Mouse (Mus musculus) MEL (cell line): ENCODE data around the gene Pou3f1. TPM values are rescaled to one million over a fixed set of nuclear protein-coding genes. Genes with fewer than 3 reads are reported as not detected.

Experiments
- DNase-seq: peaks from one replicate; pipeline ENCODE4 v3.0.0; 2011; ENCODE audit warnings: low read depth, low spot score
- H3K27ac ChIP-seq: 2 replicates; pipeline ENCODE4 v1.5.1; 2012; ENCODE audit warnings: low read depth, mild to moderate bottlenecking, control low read depth, low read length, moderate library complexity; ENCODE audit not compliant: control insufficient read depth
- H3K27me3 ChIP-seq, 2 experiments: fragments of 150-350 bp in 1 of 2; sonication (generic) in 1 of 2; 2 replicates each; pipeline ENCODE4 v1.6.1; 2012; ENCODE audit warnings: low read length in 2 of 2, mild to moderate bottlenecking in 2 of 2, improper control_type of control experiment in 1 of 2, moderate library complexity in 1 of 2; ENCODE audit not compliant: insufficient read depth in 2 of 2, control insufficient read depth in 1 of 2
- H3K36me3 ChIP-seq, 2 experiments: 2 replicates each; pipeline ENCODE4 v1.6.1; 2012 to 2014; ENCODE audit warnings: low read length in 2 of 2, improper control_type of control experiment in 1 of 2, inconsistent platforms in 1 of 2, mild to moderate bottlenecking in 1 of 2; ENCODE audit not compliant: insufficient read depth in 2 of 2, control insufficient read depth in 1 of 2
- H3K4me1 ChIP-seq, 2 experiments: fragments of 150-350 bp in 1 of 2; sonication (generic) in 1 of 2; 2 replicates each; pipeline ENCODE4 v1.6.1; 2012; ENCODE audit warnings: low read length in 2 of 2, improper control_type of control experiment in 1 of 2, mild to moderate bottlenecking in 1 of 2; ENCODE audit not compliant: insufficient read depth in 2 of 2, control insufficient read depth in 1 of 2
- H3K4me3 ChIP-seq, 2 experiments: fragments of 150-350 bp in 1 of 2; sonication (generic) in 1 of 2; 2 replicates each; pipeline ENCODE4 v1.5.1; 2012; ENCODE audit warnings: low read depth in 2 of 2, low read length in 2 of 2, mild to moderate bottlenecking in 2 of 2, moderate library complexity in 2 of 2, control low read depth in 1 of 2, improper control_type of control experiment in 1 of 2; ENCODE audit not compliant: control insufficient read depth in 1 of 2, insufficient read depth in 1 of 2
- H3K79me2 ChIP-seq: 2 replicates; pipeline ENCODE4 v1.6.1; 2012; ENCODE audit warnings: mild to moderate bottlenecking, low read length, moderate library complexity; ENCODE audit not compliant: control insufficient read depth, poor library complexity, insufficient read depth
- H3K9ac ChIP-seq: 2 replicates; pipeline ENCODE4 v1.6.1; 2012; ENCODE audit warnings: low read depth, mild to moderate bottlenecking, control low read depth, low read length, moderate library complexity; ENCODE audit not compliant: control insufficient read depth, poor library complexity, severe bottlenecking
- H3K9me3 ChIP-seq: fragments of 150-350 bp; sonication (generic); replicated peaks from 2 replicates; pipeline ENCODE4 v1.6.1; 2012; ENCODE audit warnings: mild to moderate bottlenecking, low read length, improper control_type of control experiment, moderate library complexity; ENCODE audit not compliant: insufficient read depth
- BHLHE40 ChIP-seq: IDR thresholded peaks from 2 replicates; pipeline ENCODE4 v1.6.1; 2012; ENCODE audit warnings: low read depth, mild to moderate bottlenecking, inconsistent platforms, low read length, improper control_type of control experiment, borderline replicate concordance
- E2F4 ChIP-seq: IDR thresholded peaks from 2 replicates; pipeline ENCODE4 v1.6.1; 2011; ENCODE audit warnings: low read depth, low read length, improper control_type of control experiment, borderline replicate concordance
- ELF1 ChIP-seq: IDR thresholded peaks from 2 replicates; pipeline ENCODE4 v1.6.1; 2014; ENCODE audit warnings: low read depth, mild to moderate bottlenecking, inconsistent platforms, low read length, improper control_type of control experiment, moderate library complexity
- GABPA ChIP-seq: IDR thresholded peaks from 2 replicates; pipeline ENCODE4 v1.6.1; 2012; ENCODE audit warnings: low read depth, mild to moderate bottlenecking, inconsistent platforms, low read length, improper control_type of control experiment, moderate library complexity
- HCFC1 ChIP-seq: IDR thresholded peaks from 2 replicates; pipeline ENCODE4 v1.6.1; 2012; ENCODE audit warnings: low read depth, mild to moderate bottlenecking, inconsistent platforms, low read length, improper control_type of control experiment, moderate library complexity
- MAFK ChIP-seq: IDR thresholded peaks from 2 replicates; pipeline ENCODE4 v1.6.1; 2011; ENCODE audit warnings: low read depth, mild to moderate bottlenecking, low read length, improper control_type of control experiment, borderline replicate concordance
- MAZ ChIP-seq: IDR thresholded peaks from 2 replicates; pipeline ENCODE4 v1.6.1; 2012; ENCODE audit warnings: low read depth, mild to moderate bottlenecking, inconsistent platforms, low read length, improper control_type of control experiment
- MEF2A ChIP-seq: IDR thresholded peaks from 2 replicates; pipeline ENCODE4 v1.6.1; 2014; ENCODE audit warnings: low read depth, mild to moderate bottlenecking, inconsistent platforms, low read length, improper control_type of control experiment; ENCODE audit not compliant: poor library complexity, insufficient replicate concordance, severe bottlenecking; ENCODE audit errors: extremely low read depth
- MXI1 ChIP-seq: IDR thresholded peaks from 2 replicates; pipeline ENCODE4 v1.6.1; 2011; ENCODE audit warnings: mild to moderate bottlenecking, low read depth, low read length, improper control_type of control experiment
- MYC ChIP-seq: IDR thresholded peaks from 2 replicates; pipeline ENCODE4 v1.6.1; 2011; ENCODE audit warnings: low read depth, mild to moderate bottlenecking, low read length, improper control_type of control experiment, moderate library complexity
- NELFE ChIP-seq: IDR thresholded peaks from 2 replicates; pipeline ENCODE4 v1.6.1; 2011; ENCODE audit warnings: low read depth, low read length, improper control_type of control experiment
- NRF1 ChIP-seq: IDR thresholded peaks from 2 replicates; pipeline ENCODE4 v1.6.1; 2014; ENCODE audit warnings: low read depth, mild to moderate bottlenecking, inconsistent platforms, low read length, improper control_type of control experiment, moderate library complexity; ENCODE audit not compliant: poor library complexity, insufficient read depth, severe bottlenecking
- POLR2A ChIP-seq, 2 experiments: IDR thresholded peaks; 2 replicates each; pipeline ENCODE4 v1.6.1; 2011 to 2012; ENCODE audit warnings: low read length in 2 of 2, mild to moderate bottlenecking in 2 of 2, control low read depth in 1 of 2, improper control_type of control experiment in 1 of 2, low read depth in 1 of 2, moderate library complexity in 1 of 2; ENCODE audit not compliant: control insufficient read depth in 1 of 2, insufficient read depth in 1 of 2, poor library complexity in 1 of 2
- RAD21 ChIP-seq: IDR thresholded peaks from 2 replicates; pipeline ENCODE4 v1.6.1; 2011; ENCODE audit warnings: mild to moderate bottlenecking, low read depth, low read length, improper control_type of control experiment
- RCOR1 ChIP-seq: IDR thresholded peaks from 2 replicates; pipeline ENCODE4 v1.6.1; 2012; ENCODE audit warnings: low read depth, mild to moderate bottlenecking, inconsistent platforms, low read length, improper control_type of control experiment
- TAL1 ChIP-seq: IDR thresholded peaks from 2 replicates; pipeline ENCODE4 v1.6.1; 2012; ENCODE audit warnings: mild to moderate bottlenecking, inconsistent platforms, low read length, moderate library complexity, mixed read lengths
- TBP ChIP-seq: IDR thresholded peaks from 2 replicates; pipeline ENCODE4 v1.8.0; 2011; ENCODE audit warnings: low read depth, low read length, improper control_type of control experiment
- ZC3H11A ChIP-seq: IDR thresholded peaks from 2 replicates; pipeline ENCODE4 v1.6.1; 2012; ENCODE audit warnings: low read depth, mild to moderate bottlenecking, inconsistent platforms, low read length, improper control_type of control experiment
- ZMIZ1 ChIP-seq: IDR thresholded peaks from 2 replicates; pipeline ENCODE4 v1.6.1; 2012; ENCODE audit warnings: low read depth, mild to moderate bottlenecking, inconsistent platforms, low read length, improper control_type of control experiment, moderate library complexity
- ZNF384 ChIP-seq: IDR thresholded peaks from 2 replicates; pipeline ENCODE4 v1.6.1; 2012; ENCODE audit warnings: low read depth, mild to moderate bottlenecking, inconsistent platforms, low read length, improper control_type of control experiment
- polyA plus RNA-seq, 2 experiments: library from polyadenylated mRNA; stranded (reverse) in 1 of 2; unstranded in 1 of 2; fragments of >175 nt in 1 of 2; fragments of >200 nt in 1 of 2; gene quantifications; 2 replicates each; pipeline versions ENCODE4 v1.2.1 to v1.2.4; 2012; ENCODE audit warnings: low replicate concordance in 2 of 2, low read depth in 1 of 2; ENCODE audit not compliant: insufficient read length in 2 of 2, insufficient read depth in 1 of 2, missing spikeins in 1 of 2
- total RNA-seq: library from RNA; depleted of rRNA; stranded (reverse); fragments of 300-350 nt; gene quantifications from 2 replicates; pipeline ENCODE4 v1.2.3, GENCODE M21; 2012

The Pou3f1 gene
- total and polyA plus RNA-seq, 3 experiments: not detected

DNA sequence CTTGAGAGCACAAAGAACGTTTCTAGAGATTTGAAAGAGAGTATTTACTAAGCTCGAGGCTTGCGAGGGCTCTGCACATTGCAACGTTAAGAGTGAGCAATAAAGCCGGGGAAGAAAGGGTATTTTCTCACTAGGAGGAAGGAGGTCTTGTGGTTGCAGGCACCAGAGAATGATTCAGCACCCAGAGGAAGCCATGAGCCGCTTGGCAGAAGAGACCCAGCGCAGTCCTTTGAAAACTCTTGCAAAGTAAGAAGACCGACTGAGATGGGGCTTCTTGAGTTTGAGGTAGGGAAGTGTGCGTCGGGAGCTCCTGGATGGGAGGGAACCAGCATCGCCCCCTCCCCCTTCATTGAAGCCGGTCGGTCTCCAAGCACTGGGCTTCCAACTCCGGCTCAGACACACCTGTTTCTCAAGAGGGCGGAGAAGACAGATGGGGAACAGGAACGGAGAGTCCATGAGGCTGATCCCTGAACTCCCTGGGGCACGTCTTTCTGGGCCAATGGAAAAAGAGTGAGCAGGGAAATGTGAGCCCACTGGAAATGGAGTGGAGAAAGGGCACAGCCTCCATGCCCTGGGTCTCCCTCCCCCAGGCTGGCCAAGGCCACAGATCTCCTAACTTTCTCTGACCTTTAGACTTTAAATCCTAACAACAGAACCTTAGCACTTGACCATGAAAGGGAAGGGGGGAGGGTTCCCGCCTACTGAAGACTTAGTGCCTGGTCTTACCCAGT, 39.3 kb downstream of the Pou3f1 start:
- peak overlapping the region; percentile 56 for H3K27ac ChIP-seq
- H3K27me3 ChIP-seq: no peaks in the 10 kb centered on the region
- H3K4me3 ChIP-seq: peak overlapping the region in 1 of 2 experiments; percentile 3; a peak in 2 of 4 replicates
- no peaks in the 10 kb centered on the region for H3K9me3 ChIP-seq
- peaks cover 0 to 18% of the 10 kb centered on the region in 2 experiments; a peak in 2 of 4 replicates for H3K36me3 ChIP-seq
- 0 out of 2 replicates have a peak, but pooled peaks have one; percentile 21 for TF ChIP-seq GABPA
- no peak for TF ChIP-seq HCFC1
- TF ChIP-seq MYC: peak; percentile 36; the same call in 1 of the 2 replicates
- peak; percentile 57 for DNase-seq
- peak overlapping the region; percentile 47 for H3K9ac ChIP-seq
- peaks cover 2 to 23% of the 10 kb centered on the region in 2 experiments; a peak in 3 of 4 replicates for H3K4me1 ChIP-seq
- peaks cover 26% of the 10 kb centered on the region for H3K79me2 ChIP-seq

DNA sequence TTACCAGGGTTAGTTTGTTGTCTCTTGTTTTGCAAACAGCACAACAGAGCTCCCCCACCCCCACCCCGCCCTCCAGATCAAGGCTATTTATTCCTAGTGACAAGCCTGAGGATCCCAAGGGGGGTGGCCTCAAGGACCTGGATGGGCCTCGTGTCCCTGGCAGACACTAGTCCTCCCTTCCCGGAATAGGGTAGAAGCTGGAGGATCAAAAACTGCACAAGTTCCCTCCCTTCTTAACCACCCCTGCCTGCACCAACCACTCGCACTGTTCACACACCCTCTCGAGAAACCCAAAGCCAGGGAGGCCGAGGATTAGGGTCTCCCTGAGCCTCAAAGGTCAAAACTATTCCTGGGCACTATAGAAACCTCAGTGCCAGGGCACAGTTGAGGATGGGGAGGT, 43.2 kb downstream of the Pou3f1 start:
- Histone ChIP-seq H3K4me3 (peak overlapping the region; percentile 62 to 90), H3K27me3 (no peaks in the 10 kb centered on the region), H3K79me2 (peaks cover 10% of the 10 kb centered on the region), H3K36me3 (peaks cover 0 to 25% of the 10 kb centered on the region in 2 experiments; a peak in 2 of 4 replicates), H3K9ac (peak overlapping the region; percentile 66), H3K27ac (peak overlapping the region; percentile 61; the same call in 1 of the 2 replicates), H3K4me1 (peaks cover 11 to 35% of the 10 kb centered on the region in 2 experiments), H3K9me3 (no peaks in the 10 kb centered on the region)
- TF ChIP-seq NRF1: no peak
- no peak for TF ChIP-seq NELFE
- no peak for TF ChIP-seq RAD21
- no peak for TF ChIP-seq MAZ
- no peak for TF ChIP-seq POLR2A (IDR thresholded peaks at IDR 0.05; ENCODE audit: control insufficient read depth in 1 of 2, insufficient read depth in 1 of 2, low read depth in 1 of 2, low read length in 2 of 2, poor library complexity in 1 of 2)
- TF ChIP-seq ZC3H11A: no peak
- no peak for TF ChIP-seq TBP
- TF ChIP-seq GABPA: no peak
- TF ChIP-seq ZMIZ1: no peak
- no peak for TF ChIP-seq MAFK
- no peak for TF ChIP-seq E2F4
- no peak for TF ChIP-seq ELF1
- no peak for TF ChIP-seq ZNF384
- no peak for TF ChIP-seq MXI1
- TF ChIP-seq TAL1: no peak
- TF ChIP-seq RCOR1: no peak
- TF ChIP-seq MEF2A: no peak
- no peak for TF ChIP-seq BHLHE40
- no peak for DNase-seq
